Mouse (Mus musculus): ENCODE results near the gene Ccdc61. TPM values are rescaled to one million over a fixed set of nuclear protein-coding genes. Genes with fewer than 3 reads are reported as not detected.

Ccdc61 gene
- polyA plus RNA-seq (2012; rRNA removed) = 19.2 and 25.2 TPM in 2 replicates

DNA sequence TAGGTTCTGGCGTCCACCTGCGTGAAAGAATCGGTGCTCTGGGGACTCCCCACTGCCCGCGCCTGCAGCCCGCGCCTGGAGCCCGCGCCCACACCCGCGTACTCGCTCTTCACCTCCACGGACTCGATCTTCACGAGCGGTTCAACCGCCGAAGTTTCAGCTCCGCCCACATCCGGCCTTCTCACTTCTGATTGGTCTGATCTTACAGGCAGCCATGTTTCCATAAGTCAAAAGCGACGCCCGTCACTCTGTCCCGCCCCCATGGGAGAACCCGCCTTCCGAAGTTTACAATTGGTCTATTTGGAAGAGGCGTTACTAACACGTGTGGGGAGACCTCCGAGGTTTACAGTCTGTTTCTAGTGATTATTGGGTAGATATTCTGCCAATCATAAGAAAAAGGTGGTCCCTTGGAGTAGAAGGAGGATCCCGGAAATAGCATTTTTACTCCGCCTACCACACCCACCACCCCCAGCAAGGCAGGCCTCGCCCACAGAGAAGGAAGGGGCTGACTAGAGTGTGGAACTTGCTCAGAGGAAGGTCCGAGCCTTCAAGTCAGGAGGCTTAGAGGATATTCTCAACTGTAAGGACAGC, at the start of gene Ccdc61:
TSS of gene Ccdc61 (minus strand) at position 175 of the 591 bp plus-strand sequence.
- under 1% methylated on average over 33 of the region's 33 CpGs for WGBS
- peak; percentile 98 for DNase-seq (ENCODE audit: low read depth, low spot score)

GRCm38 (mm10) chr7:18959446-18959845, 49.2 kb upstream of the Ccdc61 start:
- no peak for DNase-seq (ENCODE audit: low read depth, low spot score)
- WGBS = 54% methylated on average over 8 of the region's 8 CpGs

GRCm38 (mm10) chr7:18958384-18958766, 48.2 kb upstream of the Ccdc61 start:
- no peak for DNase-seq (ENCODE audit: low read depth, low spot score)
- WGBS = 1% methylated on average over 21 of the region's 21 CpGs

DNA sequence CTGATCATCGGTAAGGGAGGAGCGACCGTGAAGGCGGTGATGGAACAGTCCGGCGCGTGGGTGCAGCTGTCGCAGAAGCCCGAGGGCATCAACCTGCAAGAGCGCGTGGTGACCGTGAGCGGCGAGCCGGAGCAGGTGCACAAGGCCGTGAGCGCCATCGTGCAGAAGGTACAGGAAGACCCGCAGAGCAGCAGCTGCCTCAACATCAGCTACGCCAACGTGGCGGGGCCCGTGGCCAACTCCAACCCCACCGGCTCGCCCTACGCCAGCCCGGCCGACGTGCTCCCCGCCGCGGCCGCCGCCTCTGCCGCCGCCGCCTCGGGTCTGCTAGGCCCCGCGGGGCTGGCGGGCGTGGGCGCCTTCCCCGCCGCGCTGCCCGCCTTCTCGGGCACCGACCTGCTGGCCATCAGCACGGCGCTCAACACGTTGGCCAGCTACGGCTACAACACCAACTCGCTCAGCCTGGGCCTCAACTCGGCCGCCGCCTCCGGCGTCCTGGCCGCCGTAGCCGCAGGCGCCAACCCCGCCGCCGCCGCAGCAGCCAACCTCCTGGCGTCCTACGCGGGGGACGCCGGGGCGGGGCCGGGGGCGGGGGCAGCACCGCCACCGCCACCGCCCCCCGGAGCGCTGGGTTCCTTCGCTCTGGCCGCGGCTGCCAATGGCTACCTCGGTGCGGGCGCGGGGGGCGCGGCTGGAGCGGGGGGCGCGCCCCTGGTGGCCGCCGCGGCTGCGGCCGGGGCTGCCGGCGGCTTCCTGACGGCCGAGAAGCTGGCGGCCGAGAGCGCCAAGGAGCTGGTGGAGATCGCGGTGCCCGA, 47.6 kb upstream of the Ccdc61 start:
- no peak for DNase-seq (ENCODE audit: low read depth, low spot score)

DNA sequence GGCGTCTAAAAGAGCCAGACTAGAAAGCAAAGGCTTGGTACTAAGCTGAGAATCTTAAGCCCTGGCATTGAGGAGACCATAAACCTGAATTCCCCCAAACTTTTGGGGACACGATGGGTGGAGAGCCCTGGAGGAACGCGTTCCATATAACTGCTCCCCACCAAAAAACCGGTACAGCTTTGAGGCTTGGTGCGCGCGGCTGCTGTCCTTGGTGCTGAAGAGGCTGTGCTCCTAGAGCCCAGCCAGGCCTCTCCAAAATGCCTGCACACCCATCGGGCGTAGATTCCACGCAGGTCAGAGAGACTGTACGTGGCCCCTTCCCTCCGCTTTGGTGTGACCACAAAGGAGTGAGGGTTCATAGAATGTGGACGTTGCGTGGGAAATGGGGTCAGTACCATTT, 41.2 kb upstream of the Ccdc61 start:
- WGBS = 14% methylated on average over 15 of the region's 15 CpGs

More for the DNA sequence above, 47.6 kb upstream of the Ccdc61 start:
- WGBS = 1% methylated on average over 101 of the region's 107 CpGs

GRCm38 (mm10) chr7:18950523-18951315, 40.5 kb upstream of the Ccdc61 start:
- 29% methylated on average over 18 of the region's 18 CpGs for WGBS
- no peak for DNase-seq (ENCODE audit: low read depth, low spot score)

More for the DNA sequence above, 41.2 kb upstream of the Ccdc61 start:
- DNase-seq (ENCODE audit: low read depth, low spot score) = no peak

DNA sequence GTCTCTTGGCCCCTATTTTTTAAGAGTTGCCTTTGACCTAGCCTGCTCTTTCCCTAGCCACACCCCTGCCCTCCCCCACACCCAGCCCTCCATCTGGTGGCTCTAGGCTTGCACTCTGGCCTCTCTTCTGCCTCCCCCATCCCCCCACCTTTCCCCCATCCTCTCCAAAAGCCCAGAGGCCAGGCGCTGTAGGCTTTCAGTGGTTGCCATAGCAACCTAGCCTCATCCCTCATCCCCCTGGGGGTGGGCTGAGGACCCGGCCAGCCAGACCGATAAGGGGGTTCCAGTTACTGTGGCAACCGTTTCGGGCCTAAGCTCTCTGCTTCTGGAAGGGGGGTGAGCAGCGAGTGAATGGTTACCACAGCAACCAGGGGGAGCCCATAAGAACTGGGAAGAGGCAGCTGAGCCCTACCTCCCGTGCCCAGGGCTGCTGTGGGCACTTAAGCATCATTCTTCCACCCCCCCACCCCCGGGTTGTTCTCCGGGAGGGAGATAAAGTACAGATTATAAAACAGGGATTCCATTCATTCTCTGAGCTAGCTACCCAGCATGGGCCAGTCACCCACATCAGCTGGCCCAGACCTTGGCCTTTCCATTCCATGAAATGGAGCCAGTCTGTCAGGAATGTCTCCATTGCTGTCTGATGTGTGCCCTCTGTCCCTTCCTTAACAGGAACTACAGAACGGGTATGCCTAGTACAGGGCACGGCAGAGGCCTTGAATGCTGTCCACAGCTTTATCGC, 39.7 kb upstream of the Ccdc61 start:
- no peak for DNase-seq (ENCODE audit: low read depth, low spot score)
- 43% methylated on average over 12 of the region's 12 CpGs for WGBS

DNA sequence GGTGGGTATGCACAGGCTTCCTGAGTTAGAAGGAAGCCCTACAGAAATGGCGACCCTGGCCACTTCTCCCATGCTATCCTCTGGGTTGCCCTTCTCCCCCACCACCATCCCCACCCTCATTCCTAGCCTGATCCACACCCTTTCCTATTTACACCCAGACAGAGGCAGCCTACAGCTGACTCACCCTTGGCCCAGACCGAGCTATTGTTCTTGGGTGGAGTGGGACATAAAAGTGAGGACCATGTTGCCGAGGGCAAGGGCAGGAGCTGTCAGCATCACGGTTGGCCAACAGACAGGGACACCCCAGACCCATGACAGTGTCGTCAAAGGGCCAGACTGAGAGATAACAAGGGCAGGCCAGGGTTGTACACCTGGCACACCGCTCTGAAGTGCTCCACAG, 37.9 kb upstream of the Ccdc61 start:
- 21% methylated on average over 6 of the region's 6 CpGs for WGBS
- DNase-seq (ENCODE audit: low read depth, low spot score) = peak; percentile 38

GRCm38 (mm10) chr7:18942815-18943214, 32.6 kb upstream of the Ccdc61 start:
- WGBS = 57% methylated on average over 9 of the region's 9 CpGs
- DNase-seq (ENCODE audit: low read depth, low spot score) = no peak

GRCm38 (mm10) chr7:18942376-18942775, 32.2 kb upstream of the Ccdc61 start:
- no peak for DNase-seq (ENCODE audit: low read depth, low spot score)
- WGBS = 19% methylated on average over 1 of the region's 1 CpGs

DNA sequence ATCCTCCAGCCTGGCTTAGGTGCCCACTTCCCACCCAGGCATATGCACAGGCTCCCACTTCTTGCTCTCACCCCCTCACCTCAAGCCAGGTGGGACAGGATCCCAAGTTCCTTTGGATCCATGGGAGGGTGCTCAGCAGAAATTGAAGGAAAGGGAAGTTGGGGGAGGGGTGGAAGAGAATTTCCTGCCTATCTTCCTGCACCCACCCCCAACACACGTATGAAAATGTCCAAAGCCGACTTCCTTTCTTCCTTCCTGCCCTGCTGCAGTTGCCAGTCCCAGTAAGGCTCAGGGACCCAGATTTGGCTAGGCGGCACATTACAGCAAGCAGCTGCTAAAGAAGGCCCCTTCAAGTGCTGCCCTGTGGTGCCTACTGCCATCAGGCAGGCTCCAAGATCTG, 17.5 kb upstream of the Ccdc61 start:
- WGBS = 29% methylated on average over 3 of the region's 3 CpGs
- no peak for DNase-seq (ENCODE audit: low read depth, low spot score)

- WGBS = 45% methylated on average over 6 of the region's 6 CpGs
- DNase-seq (ENCODE audit: low read depth, low spot score) = no peak
These were observed 16.7 kb upstream of the Ccdc61 start for GRCm38 (mm10) chr7:18926911-18927310.

DNA sequence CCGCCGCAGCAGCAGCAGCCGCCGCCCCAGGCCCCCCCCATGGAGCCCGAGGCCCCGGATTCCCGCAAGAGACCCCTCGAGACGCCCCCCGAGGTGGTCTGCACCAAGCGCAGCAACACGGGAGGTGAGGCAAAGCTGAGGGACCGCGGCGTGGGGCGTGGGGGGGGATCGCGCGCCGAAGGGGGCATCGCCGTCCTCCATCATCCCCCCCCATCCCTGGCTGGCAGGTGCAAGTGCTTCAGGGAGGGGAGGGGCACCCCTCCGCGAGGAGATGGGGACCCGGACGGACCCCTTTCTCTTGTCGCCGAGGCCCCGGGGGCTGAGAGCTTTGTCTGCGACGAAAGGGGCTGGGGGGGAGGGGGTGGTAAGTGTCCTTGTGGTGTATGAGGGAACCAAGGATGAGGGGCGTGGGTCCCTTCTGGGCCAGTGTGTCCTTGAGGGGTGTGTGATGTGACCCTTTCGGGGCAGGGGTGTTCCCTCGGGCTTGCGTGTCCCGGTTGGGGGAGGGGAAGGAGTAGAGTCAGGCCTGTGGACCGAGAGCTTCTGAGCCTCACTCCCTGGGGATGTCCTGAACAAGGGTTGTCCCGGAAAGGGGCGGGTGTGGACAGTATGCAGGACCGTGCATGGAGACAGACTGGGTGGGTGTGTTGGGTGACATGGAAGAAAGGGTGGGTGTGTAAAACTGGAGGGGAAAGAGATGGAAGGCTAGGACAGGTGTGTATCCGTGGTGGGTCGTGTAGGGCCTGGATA, 16.0 kb upstream of the Ccdc61 start:
- DNase-seq (ENCODE audit: low read depth, low spot score) = no peak
- 3% methylated on average over 37 of the region's 42 CpGs for WGBS

DNA sequence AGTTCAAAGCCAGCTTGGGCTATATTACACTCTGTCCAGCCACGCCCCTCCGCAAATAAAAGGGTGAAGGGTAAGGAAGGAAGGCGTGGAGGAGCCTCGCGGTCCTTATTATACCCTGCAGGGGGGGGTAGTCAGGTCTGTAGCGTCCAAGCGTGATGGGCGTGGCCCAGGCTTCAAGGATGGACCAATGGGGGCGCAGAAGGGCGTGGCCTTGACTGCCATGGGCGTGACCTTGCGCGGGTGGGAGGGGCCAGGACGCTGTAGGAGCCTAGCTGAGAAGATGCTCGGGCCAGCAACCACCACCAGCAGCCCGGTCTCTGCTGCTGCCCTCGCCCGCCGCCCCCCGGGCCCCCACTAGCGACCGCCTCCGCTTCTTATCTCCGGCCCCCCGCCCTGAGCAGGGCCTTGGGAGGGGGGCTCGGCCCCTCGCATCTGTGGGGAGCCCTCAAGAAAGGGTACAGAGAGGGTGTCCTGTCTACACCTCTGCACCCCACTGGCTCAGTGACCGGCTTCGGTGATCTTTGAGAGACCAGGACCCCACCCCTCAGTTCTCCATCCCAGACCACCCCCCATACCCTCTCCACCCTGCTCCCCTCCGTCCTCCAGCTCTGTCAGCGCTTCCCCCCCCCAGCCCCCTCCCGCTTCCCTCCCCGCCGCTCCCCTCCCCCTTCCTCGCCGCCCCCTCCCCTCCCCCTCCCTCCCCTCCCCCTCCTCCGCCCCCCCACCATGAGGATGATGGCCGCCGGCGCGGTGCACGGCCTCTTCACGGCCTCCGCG, 15.1 kb upstream of the Ccdc61 start, which contains the start of gene Nova2:
TSS of gene Nova2 (plus strand) at position 727 of the 777 bp plus-strand sequence.
- no peak for DNase-seq (ENCODE audit: low read depth, low spot score)
- WGBS = under 1% methylated on average over 28 of the region's 45 CpGs

GRCm38 (mm10) chr7:18924321-18924720, 14.1 kb upstream of the Ccdc61 start:
- WGBS = 15% methylated on average over 8 of the region's 8 CpGs
- DNase-seq (ENCODE audit: low read depth, low spot score) = no peak

GRCm38 (mm10) chr7:18923711-18924191, 13.5 kb upstream of the Ccdc61 start:
- WGBS = 33% methylated on average over 4 of the region's 4 CpGs
- DNase-seq (ENCODE audit: low read depth, low spot score) = no peak

GRCm38 (mm10) chr7:18923267-18923666, 13.1 kb upstream of the Ccdc61 start:
- no peak for DNase-seq (ENCODE audit: low read depth, low spot score)
- WGBS = 72% methylated on average over 11 of the region's 11 CpGs

DNA sequence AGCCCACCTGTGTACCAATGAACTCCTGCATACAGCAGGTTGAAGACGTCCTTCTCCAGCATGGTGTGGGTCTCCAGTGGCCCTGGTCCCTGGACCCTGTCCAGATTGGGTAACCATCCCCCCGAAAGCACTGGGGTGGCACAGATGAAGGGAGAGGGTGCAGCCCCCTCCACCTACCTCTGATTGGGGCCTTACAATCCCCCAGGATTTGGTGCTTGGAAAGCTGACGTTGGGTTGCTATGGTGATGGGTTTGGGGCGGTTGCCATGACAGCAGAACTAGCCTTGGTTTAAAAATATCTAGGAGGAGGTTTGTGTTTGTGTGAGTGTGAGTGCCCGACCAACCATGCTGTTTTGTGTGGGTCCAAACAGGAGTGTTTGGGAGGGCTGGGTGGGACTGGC, 12.6 kb upstream of the Ccdc61 start:
- WGBS = 42% methylated on average over 5 of the region's 5 CpGs
- DNase-seq (ENCODE audit: low read depth, low spot score) = no peak

Data from large intestine, adult 2 months (tissue).